Mouse (Mus musculus) limb, embryonic 15.5 days (tissue): ENCODE results near the gene Dock9. TPM values are rescaled to one million over a fixed set of nuclear protein-coding genes. Genes with fewer than 3 reads are reported as not detected.

Experiments used
- ATAC-seq: fragments of 200-750 bp; cut with Nextera tagmentation; 2 replicates; pipeline ENCODE4 v1.8.0; 2017; ENCODE audit warnings: low read depth, moderate TSS enrichment; ENCODE audit not compliant: insufficient number of reproducible peaks, low FRiP score, low TSS enrichment
- H3K27ac ChIP-seq: fragments of 300-500 bp; sonication (generic); 2 replicates; pipeline ENCODE4 v1.5.1; 2015; ENCODE audit warnings: moderate library complexity, mild to moderate bottlenecking, inconsistent platforms
- H3K27me3 ChIP-seq: fragments of 300-500 bp; sonication (generic); 2 replicates; pipeline ENCODE4 v1.6.1; 2015; ENCODE audit warnings: inconsistent platforms
- H3K36me3 ChIP-seq: fragments of 300-500 bp; sonication (generic); 2 replicates; pipeline ENCODE4 v1.6.1; 2015; ENCODE audit warnings: inconsistent platforms
- H3K4me1 ChIP-seq: fragments of 300-500 bp; sonication (generic); 2 replicates; pipeline ENCODE4 v1.6.1; 2015; ENCODE audit warnings: inconsistent platforms
- H3K4me2 ChIP-seq: fragments of 300-500 bp; sonication (generic); 2 replicates; pipeline ENCODE4 v1.6.1; 2015; ENCODE audit warnings: mild to moderate bottlenecking, inconsistent platforms
- H3K4me3 ChIP-seq: fragments of 300-500 bp; sonication (generic); 2 replicates; pipeline ENCODE4 v1.5.1; 2015; ENCODE audit warnings: mild to moderate bottlenecking, inconsistent platforms
- H3K9ac ChIP-seq: fragments of 300-500 bp; sonication (generic); 2 replicates; pipeline ENCODE4 v1.6.1; 2015; ENCODE audit warnings: inconsistent platforms
- H3K9me3 ChIP-seq: fragments of 300-500 bp; sonication (generic); 2 replicates; pipeline ENCODE4 v1.6.1; 2016; ENCODE audit warnings: inconsistent platforms
- WGBS: fragments of 180-500 bp; shearing (Covaris S2); methylation state at CpG from one replicate; pipeline ENCODE4 v1.1.7; 2015; 5-methylcytosine and 5-hydroxymethylcytosine counted together
- polyA plus RNA-seq: library from polyadenylated mRNA; unstranded; fragments of >200 nt; fragmentation: Nextera tagmentation; extraction: Ambion mirVana; gene quantifications from 2 replicates; pipeline ENCODE4 v1.2.1, GENCODE M21; 2015

The Dock9 gene
- polyA plus RNA-seq, 1 experiment from 2014 or later: 11.0 TPM

- Histone ChIP-seq H3K36me3 (no peaks in the 10 kb centered on the region), H3K4me2 (no peak overlapping the region), H3K27me3 (no peaks in the 10 kb centered on the region), H3K9ac (no peak overlapping the region), H3K4me3 (no peak overlapping the region), H3K27ac (no peak overlapping the region), H3K9me3 (no peaks in the 10 kb centered on the region), H3K4me1 (no peaks in the 10 kb centered on the region)
- WGBS: 80% methylated on average over 1 of the region's 1 CpGs
- no peak for ATAC-seq
These were observed 270.4 kb downstream of the Dock9 start for GRCm38 (mm10) chr14:121527201-121527600.

GRCm38 (mm10) chr14:121521709-121522108, 275.9 kb downstream of the Dock9 start:
- 63% methylated on average over 4 of the region's 4 CpGs for WGBS
- H3K4me1 ChIP-seq: no peaks in the 10 kb centered on the region
- no peak for ATAC-seq
- no peak overlapping the region for H3K4me3 ChIP-seq
- H3K9me3 ChIP-seq: no peaks in the 10 kb centered on the region
- no peak overlapping the region for H3K9ac ChIP-seq
- H3K4me2 ChIP-seq: no peak overlapping the region
- H3K27me3 ChIP-seq: no peaks in the 10 kb centered on the region
- H3K27ac ChIP-seq: no peak overlapping the region
- H3K36me3 ChIP-seq: no peaks in the 10 kb centered on the region

- H3K9ac ChIP-seq: no peak overlapping the region
- ATAC-seq: no peak
- H3K4me3 ChIP-seq: no peak overlapping the region
- no peaks in the 10 kb centered on the region for H3K36me3 ChIP-seq
- H3K27me3 ChIP-seq: no peaks in the 10 kb centered on the region
- no peaks in the 10 kb centered on the region for H3K4me1 ChIP-seq
- H3K27ac ChIP-seq: no peak overlapping the region
- WGBS: 76% methylated on average over 5 of the region's 5 CpGs
- no peak overlapping the region for H3K4me2 ChIP-seq
- H3K9me3 ChIP-seq: no peaks in the 10 kb centered on the region
These were observed 280.8 kb downstream of the Dock9 start for GRCm38 (mm10) chr14:121516881-121517280.

- H3K27ac ChIP-seq: no peak overlapping the region
- H3K9ac ChIP-seq: no peak overlapping the region
- no peak overlapping the region for H3K4me2 ChIP-seq
- no peaks in the 10 kb centered on the region for H3K9me3 ChIP-seq
- 80% methylated on average over 2 of the region's 2 CpGs for WGBS
- H3K4me3 ChIP-seq: no peak overlapping the region
- H3K36me3 ChIP-seq: no peaks in the 10 kb centered on the region
- ATAC-seq: no peak
- peaks cover 5% of the 10 kb centered on the region for H3K4me1 ChIP-seq
- H3K27me3 ChIP-seq: peaks cover 36% of the 10 kb centered on the region
These were observed 288.7 kb downstream of the Dock9 start for GRCm38 (mm10) chr14:121508929-121509328.

GRCm38 (mm10) chr14:121506336-121506735, 291.3 kb downstream of the Dock9 start:
- Histone ChIP-seq H3K4me1 (peaks cover 5% of the 10 kb centered on the region), H3K9me3 (no peaks in the 10 kb centered on the region), H3K27me3 (peaks cover 41% of the 10 kb centered on the region), H3K27ac (no peak overlapping the region), H3K4me3 (no peak overlapping the region), H3K4me2 (no peak overlapping the region), H3K9ac (no peak overlapping the region), H3K36me3 (no peaks in the 10 kb centered on the region)
- WGBS: 15% methylated on average over 6 of the region's 6 CpGs
- ATAC-seq: no peak

- H3K27me3 ChIP-seq: peaks cover 41% of the 10 kb centered on the region
- H3K27ac ChIP-seq: no peak overlapping the region
- 35% methylated on average over 9 of the region's 9 CpGs for WGBS
These were observed 292.2 kb downstream of the Dock9 start for GRCm38 (mm10) chr14:121505485-121505860.

GRCm38 (mm10) chr14:121504781-121505484, 292.7 kb downstream of the Dock9 start, which contains the start of gene Slc15a1:
Gene Slc15a1, minus strand, starts transcription at chr14:121505252.
- H3K36me3 ChIP-seq: no peaks in the 10 kb centered on the region
- H3K4me3 ChIP-seq: peak within 1 kb of the TSS; percentile 9; the same call in 1 of the 2 replicates
- H3K4me2 ChIP-seq: no peak within 1 kb of the TSS
- no peaks in the 10 kb centered on the region for H3K9me3 ChIP-seq
- H3K4me1 ChIP-seq: peaks cover 5% of the 10 kb centered on the region
- ATAC-seq: no peak
- H3K9ac ChIP-seq: no peak within 1 kb of the TSS
- 12% methylated on average over 33 of the region's 33 CpGs for WGBS
- H3K27ac ChIP-seq: no peak within 1 kb of the TSS
- H3K27me3 ChIP-seq: peaks cover 41% of the 10 kb centered on the region

More at GRCm38 (mm10) chr14:121505485-121505860, 292.2 kb downstream of the Dock9 start:
- Histone ChIP-seq H3K4me3 (no peak overlapping the region), H3K4me2 (no peak overlapping the region), H3K9me3 (no peaks in the 10 kb centered on the region), H3K4me1 (peaks cover 5% of the 10 kb centered on the region), H3K9ac (no peak overlapping the region), H3K36me3 (no peaks in the 10 kb centered on the region)
- no peak for ATAC-seq

- Histone ChIP-seq H3K4me3 (no peak overlapping the region), H3K27ac (no peak overlapping the region), H3K4me1 (peaks cover 5% of the 10 kb centered on the region), H3K27me3 (peaks cover 21% of the 10 kb centered on the region), H3K9me3 (no peaks in the 10 kb centered on the region), H3K4me2 (no peak overlapping the region), H3K36me3 (no peaks in the 10 kb centered on the region), H3K9ac (no peak overlapping the region)
- 73% methylated on average over 2 of the region's 2 CpGs for WGBS
- no peak for ATAC-seq
These were observed 297.1 kb downstream of the Dock9 start for GRCm38 (mm10) chr14:121500577-121500976.

- 41% methylated on average over 1 of the region's 1 CpGs for WGBS
- H3K36me3 ChIP-seq: no peaks in the 10 kb centered on the region
- no peaks in the 10 kb centered on the region for H3K9me3 ChIP-seq
- no peak overlapping the region for H3K4me2 ChIP-seq
- H3K27ac ChIP-seq: no peak overlapping the region
- no peak overlapping the region for H3K4me3 ChIP-seq
- no peak for ATAC-seq
- no peaks in the 10 kb centered on the region for H3K4me1 ChIP-seq
- peaks cover 13% of the 10 kb centered on the region for H3K27me3 ChIP-seq
- H3K9ac ChIP-seq: no peak overlapping the region
These were observed 297.9 kb downstream of the Dock9 start for GRCm38 (mm10) chr14:121499769-121500168.

GRCm38 (mm10) chr14:121497800-121498199, 299.8 kb downstream of the Dock9 start:
- no peak overlapping the region for H3K4me3 ChIP-seq
- H3K27me3 ChIP-seq: no peaks in the 10 kb centered on the region; the same call in 1 of the 2 replicates
- H3K9ac ChIP-seq: no peak overlapping the region
- no peak overlapping the region for H3K4me2 ChIP-seq
- 74% methylated on average over 1 of the region's 1 CpGs for WGBS
- H3K36me3 ChIP-seq: no peaks in the 10 kb centered on the region
- no peaks in the 10 kb centered on the region for H3K4me1 ChIP-seq
- ATAC-seq: no peak
- H3K27ac ChIP-seq: no peak overlapping the region
- H3K9me3 ChIP-seq: no peaks in the 10 kb centered on the region

GRCm38 (mm10) chr14:121495741-121496140, 301.9 kb downstream of the Dock9 start:
- Histone ChIP-seq H3K4me2 (no peak overlapping the region), H3K36me3 (no peaks in the 10 kb centered on the region), H3K4me3 (no peak overlapping the region), H3K9me3 (no peaks in the 10 kb centered on the region), H3K27me3 (no peaks in the 10 kb centered on the region), H3K9ac (no peak overlapping the region), H3K27ac (no peak overlapping the region), H3K4me1 (peaks cover 7% of the 10 kb centered on the region; the same call in 1 of the 2 replicates)
- ATAC-seq: no peak
- 79% methylated on average over 4 of the region's 4 CpGs for WGBS

GRCm38 (mm10) chr14:121495120-121495519, 302.5 kb downstream of the Dock9 start:
- H3K4me1 ChIP-seq: peaks cover 7% of the 10 kb centered on the region; the same call in 1 of the 2 replicates
- H3K9ac ChIP-seq: no peak overlapping the region
- H3K27me3 ChIP-seq: no peaks in the 10 kb centered on the region
- no peak overlapping the region for H3K4me3 ChIP-seq
- 79% methylated on average over 2 of the region's 2 CpGs for WGBS
- H3K4me2 ChIP-seq: no peak overlapping the region
- H3K27ac ChIP-seq: no peak overlapping the region
- no peak for ATAC-seq
- H3K36me3 ChIP-seq: no peaks in the 10 kb centered on the region
- H3K9me3 ChIP-seq: no peaks in the 10 kb centered on the region
